Mouse (Mus musculus) intestine, embryonic 15.5 days (tissue): ENCODE results near the gene Lhpp. TPM values are rescaled to one million over a fixed set of nuclear protein-coding genes. Genes with fewer than 3 reads are reported as not detected.
A peak's percentile ranks its signal among the peaks of the same experiment; 100 is the strongest.

Experiments used
- ATAC-seq: fragments of 200-750 bp; cut with Nextera tagmentation; 2 replicates; pipeline ENCODE4 v1.8.0; 2017; ENCODE audit warnings: moderate TSS enrichment, moderate library complexity
- H3K27ac ChIP-seq: fragments of 300-500 bp; sonication (generic); 2 replicates; pipeline ENCODE4 v1.5.1; 2015; ENCODE audit warnings: mild to moderate bottlenecking, inconsistent platforms
- H3K27me3 ChIP-seq: fragments of 300-500 bp; sonication (generic); replicated peaks from 2 replicates; pipeline ENCODE4 v1.6.1; 2015; ENCODE audit warnings: inconsistent platforms
- H3K36me3 ChIP-seq: fragments of 300-500 bp; sonication (generic); 2 replicates; pipeline ENCODE4 v1.6.1; 2015; ENCODE audit warnings: inconsistent platforms
- H3K4me1 ChIP-seq: fragments of 300-500 bp; sonication (generic); replicated peaks from 2 replicates; pipeline ENCODE4 v1.6.1; 2015; ENCODE audit warnings: inconsistent platforms
- H3K4me2 ChIP-seq: fragments of 300-500 bp; sonication (generic); replicated peaks from 2 replicates; pipeline ENCODE4 v1.6.1; 2015; ENCODE audit warnings: mild to moderate bottlenecking, inconsistent platforms
- H3K4me3 ChIP-seq: fragments of 300-500 bp; sonication (generic); replicated peaks from 2 replicates; pipeline ENCODE4 v1.5.1; 2015; ENCODE audit warnings: inconsistent platforms
- H3K9ac ChIP-seq: fragments of 300-500 bp; sonication (generic); 2 replicates; pipeline ENCODE4 v1.6.1; 2015; ENCODE audit warnings: inconsistent platforms
- H3K9me3 ChIP-seq: fragments of 300-500 bp; sonication (generic); 2 replicates; pipeline ENCODE4 v1.6.1; 2016; ENCODE audit warnings: inconsistent platforms
- WGBS: fragments of 180-500 bp; shearing (Covaris S2); methylation state at CpG from one replicate; pipeline ENCODE4 v1.1.7; 2015; 5-methylcytosine and 5-hydroxymethylcytosine counted together
- polyA plus RNA-seq: library from polyadenylated mRNA; unstranded; fragments of >200 nt; fragmentation: Nextera tagmentation; extraction: Ambion mirVana; gene quantifications from 2 replicates; pipeline ENCODE4 v1.2.1, GENCODE M21; 2015

The Lhpp gene
- polyA plus RNA-seq, 1 experiment from 2014 or later, result 40.4 TPM

DNA sequence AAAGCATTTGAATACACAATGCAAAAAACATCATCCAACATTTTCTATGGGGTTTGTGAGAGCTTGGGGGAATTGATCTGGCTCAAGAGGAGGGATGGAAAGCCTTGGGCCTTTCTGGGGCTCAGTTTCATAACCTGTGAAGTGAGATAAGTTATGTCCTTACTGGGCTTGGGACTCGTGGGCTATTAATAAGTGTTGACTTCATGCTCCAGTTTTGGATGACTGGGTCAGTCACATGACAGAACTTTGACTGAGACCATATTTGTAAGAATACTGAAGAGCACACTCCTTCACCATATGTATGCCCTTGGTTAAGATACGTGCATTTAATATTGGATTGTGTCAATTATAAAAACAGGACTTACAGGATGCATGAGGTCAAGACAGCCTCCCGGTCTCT is 17.0 kb downstream of the Lhpp start:
- no peaks in the 10 kb centered on the region for H3K27me3 ChIP-seq
- H3K4me2 ChIP-seq, result no peak overlapping the region
- H3K27ac ChIP-seq, result no peak overlapping the region
- 80% methylated on average over 3 of the region's 3 CpGs for WGBS
- no peak overlapping the region for H3K4me3 ChIP-seq
- H3K9ac ChIP-seq, result no peak overlapping the region
- ATAC-seq, result no peak
- no peaks in the 10 kb centered on the region for H3K9me3 ChIP-seq
- H3K36me3 ChIP-seq, result no peaks in the 10 kb centered on the region
- H3K4me1 ChIP-seq, result no peaks in the 10 kb centered on the region

DNA sequence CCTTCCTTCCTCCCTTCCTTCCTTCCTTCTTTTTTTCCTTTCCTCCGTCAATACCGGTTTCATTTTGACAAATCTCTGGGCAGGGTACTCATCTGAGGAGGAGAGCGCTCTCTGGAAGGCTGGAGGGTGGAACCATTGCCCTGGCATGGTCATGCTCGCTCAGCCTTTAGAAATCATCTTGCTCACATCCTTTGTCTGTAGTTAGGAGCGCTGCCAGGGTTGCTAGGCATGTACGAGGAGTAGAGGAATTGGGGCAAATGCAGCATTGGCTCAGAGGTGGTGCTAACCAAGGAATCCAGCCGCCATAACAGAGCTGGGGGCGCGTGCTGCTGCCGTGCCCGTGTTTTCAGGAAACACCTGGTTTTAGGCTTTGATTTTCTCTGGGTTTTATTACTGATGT is 20.9 kb downstream of the Lhpp start:
- Histone ChIP-seq H3K9ac (no peak overlapping the region), H3K36me3 (no peaks in the 10 kb centered on the region), H3K4me3 (no peak overlapping the region), H3K9me3 (no peaks in the 10 kb centered on the region), H3K4me2 (no peak overlapping the region), H3K27me3 (no peaks in the 10 kb centered on the region), H3K4me1 (no peaks in the 10 kb centered on the region), H3K27ac (no peak overlapping the region)
- ATAC-seq, result no peak
- 87% methylated on average over 11 of the region's 11 CpGs for WGBS

DNA sequence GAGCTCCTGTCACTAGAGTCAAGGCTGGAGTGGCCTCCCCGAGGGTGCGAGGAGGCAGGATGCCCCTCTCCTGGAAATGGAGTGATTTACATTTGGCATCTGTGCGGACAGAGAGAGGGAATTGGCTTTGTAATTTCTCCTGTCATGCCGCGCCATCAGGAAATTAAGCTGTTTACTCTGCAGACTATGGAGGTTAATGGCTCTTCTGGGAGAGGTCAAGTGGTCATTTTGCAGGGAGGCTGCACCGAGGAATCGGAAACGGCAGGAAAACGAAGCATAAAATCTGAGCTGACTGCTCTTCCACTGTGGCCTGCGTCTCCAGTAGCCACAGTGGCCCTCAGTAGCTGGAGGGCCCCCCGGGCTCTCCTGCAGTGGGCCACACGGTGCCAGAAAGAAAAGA is 26.9 kb downstream of the Lhpp start:
- Histone ChIP-seq H3K4me1 (peaks cover 11% of the 10 kb centered on the region), H3K27ac (no peak overlapping the region), H3K4me3 (no peak overlapping the region), H3K9me3 (no peaks in the 10 kb centered on the region), H3K27me3 (no peaks in the 10 kb centered on the region), H3K9ac (no peak overlapping the region), H3K4me2 (no peak overlapping the region), H3K36me3 (no peaks in the 10 kb centered on the region)
- 35% methylated on average over 12 of the region's 12 CpGs for WGBS
- ATAC-seq, result no peak

DNA sequence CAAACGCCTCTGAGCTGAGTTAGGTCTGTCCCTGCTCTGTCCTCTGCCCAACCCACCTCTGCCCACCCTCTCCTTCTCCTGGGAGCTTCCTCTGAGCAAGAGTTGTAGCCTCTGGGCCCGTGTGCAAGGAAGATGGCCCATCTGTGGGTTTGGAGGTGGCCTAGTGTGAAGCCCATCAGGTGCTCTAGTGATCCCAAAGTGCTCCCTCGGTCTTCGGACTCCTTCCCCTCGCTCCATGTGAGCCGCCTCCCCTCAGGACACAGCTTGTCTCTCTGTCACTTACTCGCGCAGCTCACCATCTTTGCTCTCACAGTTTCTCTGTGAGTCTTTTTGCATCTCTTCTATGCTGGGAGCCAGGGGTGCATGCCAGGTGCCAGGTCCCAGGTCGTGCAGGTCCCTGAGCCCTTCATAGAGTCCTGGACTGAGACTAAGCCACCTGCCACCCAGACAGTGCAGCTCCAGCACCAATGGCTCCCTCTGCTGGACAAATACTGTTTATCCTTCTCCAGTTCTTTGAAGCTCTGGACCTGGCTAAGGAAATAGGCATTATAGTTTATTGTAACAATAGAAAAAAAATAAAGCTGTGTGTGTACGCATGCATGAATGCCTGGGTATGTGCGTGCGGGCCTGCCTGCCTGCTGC is 28.1 kb downstream of the Lhpp start:
- ATAC-seq, result peak; percentile 80
- Histone ChIP-seq H3K36me3 (no peaks in the 10 kb centered on the region), H3K27ac (no peak overlapping the region), H3K4me1 (peaks cover 11% of the 10 kb centered on the region), H3K4me2 (no peak overlapping the region), H3K9ac (no peak overlapping the region), H3K9me3 (no peaks in the 10 kb centered on the region), H3K27me3 (no peaks in the 10 kb centered on the region), H3K4me3 (no peak overlapping the region)
- 66% methylated on average over 12 of the region's 12 CpGs for WGBS

DNA sequence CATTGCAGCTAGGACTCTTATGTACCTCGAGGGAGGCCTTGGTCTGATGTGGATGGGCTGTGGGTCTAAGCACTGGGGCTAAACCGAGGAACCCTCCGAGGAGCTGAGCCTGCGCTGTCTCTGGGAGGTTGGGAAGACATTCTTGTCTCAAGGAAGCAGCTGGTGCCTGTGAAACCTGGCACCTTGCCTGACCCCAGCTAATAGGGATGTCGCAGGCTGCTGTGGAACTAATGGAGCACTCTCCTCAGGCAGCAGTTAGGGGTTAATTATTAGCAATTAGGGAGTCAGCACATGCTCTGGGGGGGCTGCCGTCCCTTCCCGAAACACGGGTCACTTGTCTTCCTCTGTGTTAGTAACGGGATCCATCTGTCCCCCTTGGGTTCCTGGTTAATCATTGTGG is 30.5 kb downstream of the Lhpp start:
- H3K27me3 ChIP-seq, result no peaks in the 10 kb centered on the region
- H3K9ac ChIP-seq, result no peak overlapping the region
- no peaks in the 10 kb centered on the region for H3K36me3 ChIP-seq
- peaks cover 20% of the 10 kb centered on the region for H3K4me1 ChIP-seq
- H3K4me3 ChIP-seq, result no peak overlapping the region
- no peak overlapping the region for H3K4me2 ChIP-seq
- WGBS, result 31% methylated on average over 9 of the region's 9 CpGs
- ATAC-seq, result no peak
- H3K27ac ChIP-seq, result no peak overlapping the region
- H3K9me3 ChIP-seq, result no peaks in the 10 kb centered on the region

DNA sequence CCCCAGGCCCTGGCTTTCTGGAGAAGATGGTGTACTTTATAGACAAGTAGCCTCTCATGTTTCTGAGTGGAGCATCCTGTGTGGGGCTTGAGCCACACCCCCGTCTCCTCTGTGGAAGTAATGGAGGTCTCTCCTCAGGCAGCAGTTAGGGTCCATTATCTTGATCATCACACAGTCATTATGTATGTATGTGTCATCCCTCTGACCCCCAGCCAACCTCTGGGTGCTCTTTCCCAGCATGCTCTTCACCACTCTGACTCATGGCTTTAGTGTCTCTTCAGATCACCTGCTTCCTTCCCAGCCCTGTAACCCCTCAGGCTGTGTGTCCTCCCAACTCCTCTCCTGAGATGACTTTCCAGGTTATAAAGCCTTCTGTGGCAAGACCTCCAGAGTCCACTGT is 31.2 kb downstream of the Lhpp start:
- Histone ChIP-seq H3K27ac (no peak overlapping the region), H3K27me3 (no peaks in the 10 kb centered on the region), H3K4me2 (no peak overlapping the region), H3K4me3 (no peak overlapping the region), H3K36me3 (no peaks in the 10 kb centered on the region), H3K9me3 (no peaks in the 10 kb centered on the region), H3K4me1 (peaks cover 20% of the 10 kb centered on the region), H3K9ac (no peak overlapping the region)
- no peak for ATAC-seq
- 46% methylated on average over 1 of the region's 1 CpGs for WGBS

DNA sequence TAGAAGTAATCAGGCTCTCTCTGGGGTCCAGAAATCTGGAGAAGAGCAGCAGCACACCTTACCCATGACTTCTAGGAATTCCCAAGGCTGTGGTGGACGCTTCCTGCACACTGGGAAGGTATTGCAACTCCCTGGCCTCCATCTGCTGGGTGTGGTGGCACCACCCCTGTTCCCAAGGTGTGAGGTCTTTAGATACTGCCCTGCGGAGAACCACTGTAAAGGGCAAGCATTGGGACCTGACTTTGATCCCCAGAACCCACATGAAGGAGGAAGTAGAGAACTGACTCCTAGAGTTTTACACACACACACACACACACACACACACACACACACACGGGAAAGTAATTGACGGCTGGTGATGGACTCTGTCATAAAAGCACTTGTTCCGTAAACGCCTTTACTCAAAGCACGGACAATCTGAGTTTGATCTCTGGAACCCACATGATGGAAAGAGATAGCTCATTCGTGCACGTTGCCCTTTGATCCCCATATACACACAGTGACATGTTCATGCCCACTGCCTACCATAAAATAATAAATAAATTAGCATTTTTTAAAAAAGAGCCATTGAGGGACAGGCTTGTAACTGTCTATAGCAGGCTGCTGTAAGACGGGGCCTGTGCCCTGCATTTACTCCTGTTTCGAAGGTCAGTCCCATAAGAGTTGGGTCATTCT is 34.3 kb downstream of the Lhpp start:
- H3K4me3 ChIP-seq, result no peak overlapping the region
- H3K4me1 ChIP-seq, result peaks cover 16% of the 10 kb centered on the region; the same call in 1 of the 2 replicates
- H3K27me3 ChIP-seq, result no peaks in the 10 kb centered on the region
- H3K9ac ChIP-seq, result no peak overlapping the region
- H3K4me2 ChIP-seq, result peak overlapping the region; percentile 24
- H3K9me3 ChIP-seq, result no peaks in the 10 kb centered on the region
- ATAC-seq, result peak; percentile 91
- 58% methylated on average over 11 of the region's 11 CpGs for WGBS
- H3K27ac ChIP-seq, result peak overlapping the region; percentile 82
- H3K36me3 ChIP-seq, result no peaks in the 10 kb centered on the region

DNA sequence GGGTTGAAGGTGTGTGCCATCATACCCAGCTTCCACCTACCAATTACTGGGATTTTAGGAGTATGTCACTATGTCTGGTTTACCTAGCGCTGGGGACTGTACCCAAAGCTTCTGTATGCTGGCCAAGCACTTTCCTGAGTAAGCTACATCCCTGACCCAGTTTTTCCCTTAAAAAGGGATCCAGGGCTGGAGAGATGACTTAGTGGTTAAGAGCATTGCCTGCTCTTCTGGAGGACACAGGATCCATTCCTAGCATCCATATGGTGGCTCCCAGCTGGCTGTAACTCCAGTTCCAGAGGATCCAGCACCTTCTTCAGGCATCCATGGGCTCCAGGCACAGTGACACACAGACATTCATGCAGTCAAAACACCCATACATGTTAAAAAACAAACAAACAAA is 36.1 kb downstream of the Lhpp start:
- ATAC-seq, result no peak
- Histone ChIP-seq H3K9ac (no peak overlapping the region), H3K4me1 (0 out of 2 replicates have a peak, but pooled peaks cover 8% of the 10 kb centered on the region), H3K4me3 (no peak overlapping the region), H3K27me3 (no peaks in the 10 kb centered on the region), H3K36me3 (no peaks in the 10 kb centered on the region), H3K4me2 (no peak overlapping the region), H3K9me3 (no peaks in the 10 kb centered on the region), H3K27ac (no peak overlapping the region)
- 97% methylated on average over 1 of the region's 1 CpGs for WGBS

DNA sequence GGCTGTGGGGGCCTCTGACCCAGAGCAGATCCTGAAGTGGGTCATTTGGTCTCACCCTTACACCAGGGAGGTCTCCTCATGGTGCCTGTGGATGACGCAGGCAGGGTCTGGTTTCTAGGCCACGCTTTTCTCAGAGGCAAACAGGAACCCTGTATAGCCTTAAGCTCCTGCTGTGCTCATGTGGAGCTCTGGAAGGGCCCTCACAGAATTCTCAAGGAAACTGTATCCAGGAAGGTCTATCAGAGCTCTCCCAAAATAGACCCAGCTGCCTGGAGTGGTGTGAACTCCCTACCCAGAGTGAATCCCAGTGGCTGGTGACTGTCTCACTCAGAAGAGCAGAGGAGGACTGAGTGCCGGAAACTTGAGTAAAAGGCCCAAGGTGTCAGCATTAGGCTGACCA is 44.0 kb downstream of the Lhpp start:
- Histone ChIP-seq H3K4me3 (no peak overlapping the region), H3K4me1 (peaks cover 24% of the 10 kb centered on the region), H3K4me2 (no peak overlapping the region), H3K36me3 (no peaks in the 10 kb centered on the region), H3K9me3 (no peaks in the 10 kb centered on the region), H3K27ac (no peak overlapping the region), H3K9ac (no peak overlapping the region), H3K27me3 (no peaks in the 10 kb centered on the region)
- 87% methylated on average over 3 of the region's 3 CpGs for WGBS
- no peak for ATAC-seq

DNA sequence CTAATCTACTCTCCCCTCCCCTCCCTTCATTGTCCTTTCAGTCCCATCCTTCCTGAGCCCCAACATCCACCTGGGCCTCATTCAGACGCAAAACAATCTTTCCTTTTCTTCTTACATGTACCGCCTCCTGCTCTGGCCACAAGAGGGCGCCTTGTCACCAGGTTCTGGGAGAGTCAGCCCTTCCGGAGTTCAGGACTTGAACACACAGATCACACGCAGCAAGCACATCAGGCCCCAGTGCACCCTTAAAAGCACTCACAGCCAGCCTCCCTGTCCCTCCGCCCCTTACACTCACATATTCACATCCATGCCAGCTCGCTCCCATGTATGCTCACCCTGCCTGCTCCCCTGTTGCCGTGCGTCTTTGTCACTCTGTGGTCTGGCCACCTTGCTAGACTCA is 45.6 kb downstream of the Lhpp start:
- Histone ChIP-seq H3K4me2 (peak overlapping the region; percentile 22; the same call in 1 of the 2 replicates), H3K4me3 (no peak overlapping the region), H3K27me3 (no peaks in the 10 kb centered on the region), H3K36me3 (no peaks in the 10 kb centered on the region), H3K9me3 (no peaks in the 10 kb centered on the region), H3K9ac (peak overlapping the region; percentile 17; the same call in 1 of the 2 replicates), H3K4me1 (peaks cover 38% of the 10 kb centered on the region), H3K27ac (peak overlapping the region; percentile 66)
- ATAC-seq, result peak; percentile 71
- 25% methylated on average over 9 of the region's 9 CpGs for WGBS

DNA sequence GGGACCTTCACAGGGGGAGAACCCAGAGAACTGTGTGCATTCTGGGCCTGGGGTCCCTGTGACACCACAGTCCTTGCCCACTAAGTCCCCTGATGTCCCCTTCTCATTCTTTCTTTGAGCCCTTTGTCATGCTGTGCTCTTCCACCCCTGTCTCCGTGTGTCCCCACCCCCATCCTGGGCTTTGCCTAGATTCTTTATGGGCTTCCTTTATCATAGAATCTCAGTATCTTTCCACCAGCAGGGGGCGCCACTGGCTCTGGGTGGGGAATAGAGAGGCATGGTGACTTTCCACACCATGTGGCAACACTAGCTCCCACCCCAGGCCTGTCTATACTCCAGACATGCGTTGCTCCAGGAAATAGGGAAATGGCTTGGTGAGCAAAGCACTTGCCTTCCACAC is 46.1 kb downstream of the Lhpp start:
- Histone ChIP-seq H3K36me3 (no peaks in the 10 kb centered on the region), H3K4me2 (0 out of 2 replicates have a peak overlapping the region, but pooled peaks have one; percentile 22), H3K27ac (peak overlapping the region; percentile 66), H3K27me3 (no peaks in the 10 kb centered on the region), H3K9ac (peak overlapping the region; percentile 17; the same call in 1 of the 2 replicates), H3K4me1 (peaks cover 41% of the 10 kb centered on the region), H3K4me3 (no peak overlapping the region), H3K9me3 (no peaks in the 10 kb centered on the region)
- 5% methylated on average over 3 of the region's 3 CpGs for WGBS
- ATAC-seq, result peak; percentile 65

DNA sequence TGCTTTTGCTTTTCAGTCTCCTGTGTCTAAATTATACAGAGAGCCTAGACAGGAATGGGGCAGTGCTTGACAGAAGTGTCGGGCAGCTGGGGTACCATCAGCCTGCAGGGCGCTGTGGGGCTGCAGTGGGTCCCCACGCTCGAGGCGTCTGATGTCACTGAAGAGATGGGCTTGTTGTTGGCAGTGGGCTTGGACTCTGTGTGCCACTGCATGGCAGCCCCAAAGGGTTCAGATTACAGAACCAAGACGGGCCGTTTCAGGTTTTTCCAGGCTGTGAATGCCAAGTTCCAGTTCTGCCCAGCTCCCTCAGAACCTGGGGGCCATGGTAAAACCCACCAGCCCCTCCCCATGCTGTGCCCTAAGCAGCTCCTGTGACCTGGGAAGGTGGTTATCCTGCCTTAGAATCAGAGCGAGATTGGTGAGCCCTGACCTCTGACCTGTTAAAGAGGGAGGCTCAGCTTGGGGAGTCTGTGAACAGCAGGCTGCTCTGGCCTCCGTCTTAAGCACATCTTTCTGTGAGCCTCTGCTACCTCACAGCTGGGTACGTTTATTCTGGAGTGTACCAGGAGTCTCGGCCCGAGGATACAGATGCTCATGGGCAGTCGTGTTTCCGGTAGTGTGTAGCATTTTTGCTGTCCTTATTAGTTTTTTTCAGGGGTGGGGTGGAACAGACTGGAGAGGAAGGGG is 47.1 kb downstream of the Lhpp start:
- Histone ChIP-seq H3K27ac (peak overlapping the region; percentile 73), H3K36me3 (no peaks in the 10 kb centered on the region), H3K4me3 (no peak overlapping the region), H3K27me3 (no peaks in the 10 kb centered on the region), H3K4me2 (no peak overlapping the region), H3K9me3 (no peaks in the 10 kb centered on the region), H3K9ac (no peak overlapping the region), H3K4me1 (peaks cover 41% of the 10 kb centered on the region)
- WGBS, result 54% methylated on average over 14 of the region's 14 CpGs
- ATAC-seq, result no peak
